Mouse (Mus musculus) gastrocnemius, adult 18-20 months (tissue): ENCODE data around the gene Hnrnpc. TPM values are rescaled to one million over a fixed set of nuclear protein-coding genes. Genes with fewer than 3 reads are reported as not detected.

Experiments
- DNase-seq: peaks from one replicate; pipeline ENCODE4 v3.0.0; 2021; ENCODE audit warnings: low spot score
- total RNA-seq, 2 experiments: library from RNA; stranded (reverse); gene quantifications; 2 replicates each; pipeline ENCODE4 v1.2.3; 2021

The Hnrnpc gene
- total RNA-seq, 2 experiments from 2014 or later, result 71.5 to 86.7 TPM

DNA sequence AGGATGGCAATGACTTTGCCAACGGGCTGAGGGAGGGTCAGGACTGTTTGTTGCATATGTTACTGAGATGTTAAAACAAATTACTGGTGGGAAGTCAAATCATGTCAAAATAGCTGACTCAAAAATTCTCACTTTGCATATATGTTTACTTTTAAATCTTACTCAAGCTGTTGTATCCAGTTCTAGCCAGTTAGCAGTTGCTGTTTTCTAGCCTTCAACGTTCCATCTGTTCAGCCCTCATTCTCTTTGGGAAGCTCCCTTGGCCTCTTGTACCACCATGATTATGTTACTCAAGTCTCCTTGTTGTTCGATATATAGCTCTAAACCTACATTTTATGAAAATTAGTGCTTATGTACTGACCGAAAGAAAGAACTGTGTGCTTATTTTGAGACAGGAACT lies 77.5 kb downstream of the Hnrnpc start:
- no peak for DNase-seq

DNA sequence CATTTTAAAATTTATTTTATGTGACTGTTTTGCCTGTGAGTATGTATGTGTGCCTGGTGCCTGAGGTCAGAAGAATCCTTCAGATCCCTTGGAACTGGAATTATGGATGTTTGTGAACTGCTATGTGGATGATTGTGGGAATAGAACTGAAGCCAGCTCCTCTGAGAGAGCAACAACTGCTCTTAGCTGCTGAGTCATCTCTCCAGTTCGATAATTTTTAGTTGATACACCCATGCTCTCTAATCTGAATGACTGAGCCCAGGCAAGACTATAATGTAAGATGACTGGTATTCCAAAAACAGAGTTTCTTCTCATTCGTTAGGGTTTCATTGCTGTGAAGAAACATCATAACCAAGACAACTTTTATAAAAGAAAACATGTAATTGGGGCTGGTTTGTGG lies 79.7 kb downstream of the Hnrnpc start:
- DNase-seq, result no peak

Other genes with a start within 250 kb of the Hnrnpc start
- 10 to 100 TPM; 12.2 to 19.5 TPM for gene Mettl17, start 219.2 kb downstream of the Hnrnpc start, total RNA-seq
- under 1 TPM; 0.33 to 0.57 TPM for gene Slc39a2, start 211.1 kb downstream of the Hnrnpc start, total RNA-seq
- gene Ndrg2, start 189.9 kb downstream of the Hnrnpc start, total RNA-seq, result 1,000 to 10,000 TPM; 1,941 to 1,973 TPM
- gene Tppp2, start 185.6 kb downstream of the Hnrnpc start, total RNA-seq, result 1 to 10 TPM; 2.2 to 2.7 TPM
- gene Rnase13, start 181.3 kb downstream of the Hnrnpc start, total RNA-seq, result not detected
- gene Arhgef40, start 119.3 kb downstream of the Hnrnpc start, total RNA-seq, result 10 to 100 TPM in 1 of 2 experiments, 1 to 10 TPM in 1; 7.8 to 13.7 TPM
- gene Tmem253, start 88.4 kb downstream of the Hnrnpc start, total RNA-seq, result 1 to 10 TPM in 1 of 2 experiments, under 1 TPM in 1; 0.84 to 1.2 TPM
- gene Zfp219, start 83.3 kb downstream of the Hnrnpc start, total RNA-seq, result 10 to 100 TPM; 11.1 to 14.4 TPM
- gene Olfr221, start 61.6 kb downstream of the Hnrnpc start, total RNA-seq, result not detected
- under 1 TPM in 1 of 2 experiments, not detected in 1; 0.09 TPM for gene Rpgrip1, start 6.7 kb upstream of the Hnrnpc start, total RNA-seq
- 10 to 100 TPM; 13.0 to 14.2 TPM for gene Supt16, start 93.4 kb upstream of the Hnrnpc start, total RNA-seq
- gene Chd8, start 153.8 kb upstream of the Hnrnpc start, total RNA-seq, result 10 to 100 TPM; 26.9 to 29.6 TPM
- gene Tox4, start 175.1 kb upstream of the Hnrnpc start, total RNA-seq, result 10 to 100 TPM; 48.6 to 51.3 TPM
- 1 to 10 TPM; 2.3 TPM for gene Rab2b, start 175.5 kb upstream of the Hnrnpc start, total RNA-seq
- 10 to 100 TPM; 16.6 to 17.1 TPM for gene Mettl3, start 201.1 kb upstream of the Hnrnpc start, total RNA-seq
- gene Sall2, start 224.7 kb upstream of the Hnrnpc start, total RNA-seq, result under 1 TPM; 0.39 to 0.57 TPM